Mouse (Mus musculus) layer of hippocampus, postnatal 36 days (tissue): ENCODE measurements at regions not wholly inside any gene's neighbourhood (a gene's known extent, or its start where the extent isn't known, plus 50 kb on each side); places are given as distances from the start of the nearest gene placed in this dataset.
A peak's percentile ranks its signal among the peaks of the same experiment; 100 is the strongest.

ENCODE experiments used
- DNase-seq, 2 experiments: peaks; one replicate each; pipeline ENCODE4 v3.0.0; 2022

- peak; percentile 33 for DNase-seq
Measured at GRCm38 (mm10) chr14:118422351-118423001, 155.7 kb downstream of the Gm9376 start.

DNA sequence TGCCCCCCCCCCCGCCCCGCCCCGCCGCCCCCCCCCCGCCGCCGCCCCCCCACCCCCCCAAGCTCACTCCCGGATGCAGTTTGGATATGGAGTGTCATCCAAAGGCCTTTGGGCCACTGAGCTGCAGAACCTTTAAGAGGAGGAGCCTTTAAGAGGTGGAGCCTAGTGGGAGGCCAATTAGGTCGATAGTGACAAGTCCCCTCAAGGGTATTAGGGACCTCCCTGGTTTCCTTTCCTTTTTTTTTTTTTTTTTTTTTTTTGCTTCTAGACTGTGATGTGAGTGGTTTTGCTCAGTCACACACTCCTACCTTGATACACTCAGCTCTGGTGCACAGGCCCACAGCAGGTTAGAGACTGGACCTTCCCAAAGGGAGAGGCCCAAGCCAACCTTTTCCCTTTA, 156.5 kb downstream of the Gm9376 start:
- DNase-seq = no peak

GRCm38 (mm10) chr14:118426562-118426961, 159.8 kb downstream of the Gm9376 start:
- no peak for DNase-seq

- DNase-seq = no peak
Measured at GRCm38 (mm10) chr14:118430286-118430685, 163.5 kb downstream of the Gm9376 start.

DNA sequence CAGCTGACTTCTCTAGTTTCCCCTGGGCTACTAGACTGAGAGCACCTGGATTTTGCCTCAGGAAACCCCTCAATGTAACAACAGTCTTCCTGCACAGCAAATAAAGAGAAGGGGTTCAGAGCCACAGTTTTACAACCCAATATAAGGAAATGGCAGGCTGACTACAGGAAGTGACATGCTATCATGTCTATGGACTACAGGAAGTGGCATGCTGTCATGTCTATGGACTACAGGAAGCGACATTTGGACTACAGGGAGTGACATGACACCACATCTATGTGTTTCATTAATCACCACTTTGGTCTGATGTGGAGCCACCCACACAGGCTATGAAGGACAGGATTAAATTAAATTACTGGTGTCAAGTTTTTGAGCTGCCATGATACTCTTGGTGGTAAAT, 164.0 kb downstream of the Gm9376 start:
- no peak for DNase-seq

DNA sequence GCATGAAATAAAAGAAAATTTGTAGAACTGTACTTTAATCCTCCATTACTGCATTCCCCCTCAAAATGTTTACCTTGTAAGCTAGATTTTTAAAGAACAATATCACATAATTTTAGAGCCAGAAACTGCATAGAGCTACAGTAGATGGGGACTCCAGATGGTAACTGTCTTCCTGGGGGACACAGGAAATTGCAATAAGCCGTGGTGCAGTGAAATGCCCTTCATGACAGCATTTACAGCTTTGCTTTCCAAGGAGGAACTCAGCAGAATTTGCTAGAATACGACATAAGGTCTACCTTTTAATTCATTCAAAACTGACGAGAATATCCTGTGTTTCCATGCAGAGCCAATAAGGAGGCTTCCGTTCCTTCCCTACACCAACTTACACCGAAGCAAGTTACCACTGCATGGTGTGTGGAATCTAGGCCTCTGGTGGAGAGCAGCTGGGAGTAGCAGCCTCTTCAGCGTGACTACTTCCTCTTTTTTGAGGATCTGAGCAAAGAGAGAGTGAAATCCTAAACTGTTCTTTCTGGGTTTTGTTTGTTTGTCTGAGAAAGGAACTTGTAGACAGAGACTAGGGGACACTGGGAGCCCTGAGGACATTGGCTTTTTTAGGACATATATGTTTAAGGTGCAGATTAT, 164.6 kb downstream of the Gm9376 start:
- DNase-seq = no peak
